Mouse (Mus musculus) embryo, embryonic 11.5 days (tissue): ENCODE measurements around the gene Rpl18a.

ENCODE experiments used
- DNase-seq: peaks from one replicate; pipeline ENCODE4 v3.0.0-alpha.2; 2012; ENCODE audit warnings: low read depth, low spot score

Rpl18a gene

DNA sequence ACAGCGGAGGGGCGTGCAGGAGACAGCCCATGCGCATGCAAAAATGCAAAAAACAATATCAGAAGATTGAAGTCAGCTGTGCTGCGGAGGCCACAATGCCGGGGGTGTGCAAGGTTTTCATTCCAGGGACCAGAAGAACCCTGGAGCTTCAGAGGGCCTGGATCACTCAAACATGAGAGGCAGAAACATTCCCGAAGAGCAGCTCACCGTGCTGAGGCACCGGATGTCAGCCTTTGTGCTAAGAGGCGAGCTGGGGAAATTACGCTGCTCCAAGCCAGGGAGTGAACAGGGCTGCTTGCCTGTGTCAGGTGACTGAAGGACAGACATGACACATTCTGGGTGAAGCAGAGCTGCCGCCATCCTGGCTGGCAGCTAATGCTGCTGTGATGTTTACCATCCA lies 16.7 kb downstream of the Rpl18a start:
- DNase-seq: no peak

DNA sequence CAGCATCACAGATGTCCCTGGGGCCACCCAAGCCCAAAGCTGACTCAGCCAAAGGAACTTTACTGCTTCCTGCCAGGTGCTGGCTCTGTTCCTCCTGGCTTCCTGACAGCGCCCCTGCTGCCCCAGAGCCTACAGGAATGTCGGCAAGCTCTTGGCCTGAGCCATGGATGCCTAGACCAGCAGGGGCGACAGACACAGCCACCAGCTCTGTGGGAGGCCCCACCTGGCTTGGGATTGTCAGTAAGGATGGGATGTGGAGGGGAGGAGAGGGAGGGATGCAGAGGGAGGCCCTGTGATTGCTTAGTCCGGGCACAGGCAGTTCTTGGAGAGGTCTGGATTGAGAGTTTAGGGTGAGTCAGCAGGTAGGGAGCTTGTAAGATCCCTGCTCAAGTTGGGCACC lies 17.1 kb downstream of the Rpl18a start:
- no peak for DNase-seq

DNA sequence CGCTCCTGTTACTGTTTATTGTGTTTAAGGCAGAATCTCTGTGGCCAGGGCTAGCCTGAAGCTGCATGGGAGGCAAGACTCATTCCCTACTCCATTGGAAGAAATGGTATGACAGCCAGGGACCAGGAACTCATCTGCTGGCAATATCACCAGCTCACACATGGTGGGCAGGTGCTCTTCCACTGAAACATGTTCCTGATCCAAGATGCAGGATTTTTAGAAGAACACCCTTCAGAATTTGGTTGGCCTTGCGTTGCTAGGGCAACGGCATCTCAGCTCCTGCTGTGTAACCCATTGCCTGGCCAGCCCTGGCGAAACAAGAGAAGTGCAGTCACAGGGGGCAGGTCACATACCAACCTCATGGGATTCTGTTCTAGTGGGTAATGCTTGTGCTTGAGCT lies 17.7 kb downstream of the Rpl18a start:
- no peak for DNase-seq

DNA sequence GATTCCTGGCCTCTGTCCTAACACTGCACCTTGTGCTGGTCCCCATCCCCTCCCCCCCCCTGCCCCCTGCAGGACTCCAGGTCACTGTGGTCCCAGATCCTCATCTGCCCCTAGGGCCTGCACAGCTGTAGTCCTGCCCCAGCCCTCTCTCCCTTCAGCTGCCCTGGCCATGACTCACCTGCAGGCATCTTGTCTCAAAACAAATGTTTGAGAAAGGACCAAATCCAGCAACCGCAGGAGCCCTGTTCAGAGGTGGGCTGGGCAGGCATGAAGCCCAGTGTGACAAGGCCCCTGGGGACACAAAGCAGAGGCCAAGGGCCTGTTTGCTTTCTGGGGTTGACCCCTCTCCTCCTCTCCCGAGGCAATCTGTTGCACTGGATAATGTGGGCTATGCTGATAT lies 19.0 kb downstream of the Rpl18a start:
- DNase-seq: no peak

DNA sequence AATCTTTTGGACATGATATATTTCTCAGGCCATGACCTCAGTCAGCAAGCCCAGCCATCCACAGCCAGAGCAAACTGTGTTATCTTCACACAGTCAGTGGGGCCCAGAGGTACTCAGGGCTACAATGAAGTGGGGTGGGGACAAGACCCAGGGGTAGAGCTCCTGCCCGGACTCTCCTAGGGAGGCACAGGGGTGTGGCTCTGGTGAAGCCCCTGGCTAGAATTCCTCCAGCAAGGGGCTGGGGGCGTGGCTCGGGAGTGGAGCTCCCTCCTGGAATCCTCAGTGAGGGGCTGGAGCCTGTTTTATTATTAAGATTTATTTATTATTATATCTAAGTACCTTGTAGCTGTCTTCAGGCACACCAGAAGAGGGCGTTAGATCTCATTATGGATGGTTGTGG lies 20.8 kb downstream of the Rpl18a start:
- no peak for DNase-seq

DNA sequence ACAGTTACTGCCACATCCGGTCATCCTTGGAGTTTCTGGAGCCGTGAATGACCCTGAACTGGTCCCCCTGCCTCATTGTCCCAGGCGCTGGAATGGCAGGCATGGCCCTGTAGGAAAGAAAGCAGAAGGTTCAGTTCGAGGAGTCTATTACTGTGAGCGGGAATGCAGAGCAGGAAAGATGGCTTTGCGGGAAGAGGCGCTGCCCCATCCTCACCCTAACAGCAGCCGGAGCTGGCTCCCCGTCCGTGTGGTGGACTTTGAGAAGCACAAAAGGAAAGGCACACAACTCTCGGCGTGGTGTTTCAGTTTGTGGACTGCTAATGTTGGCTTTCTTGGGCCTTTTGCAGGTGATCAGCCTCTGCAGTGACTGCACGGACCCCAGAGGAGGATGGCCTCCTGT lies 22.8 kb downstream of the Rpl18a start:
- no peak for DNase-seq

DNA sequence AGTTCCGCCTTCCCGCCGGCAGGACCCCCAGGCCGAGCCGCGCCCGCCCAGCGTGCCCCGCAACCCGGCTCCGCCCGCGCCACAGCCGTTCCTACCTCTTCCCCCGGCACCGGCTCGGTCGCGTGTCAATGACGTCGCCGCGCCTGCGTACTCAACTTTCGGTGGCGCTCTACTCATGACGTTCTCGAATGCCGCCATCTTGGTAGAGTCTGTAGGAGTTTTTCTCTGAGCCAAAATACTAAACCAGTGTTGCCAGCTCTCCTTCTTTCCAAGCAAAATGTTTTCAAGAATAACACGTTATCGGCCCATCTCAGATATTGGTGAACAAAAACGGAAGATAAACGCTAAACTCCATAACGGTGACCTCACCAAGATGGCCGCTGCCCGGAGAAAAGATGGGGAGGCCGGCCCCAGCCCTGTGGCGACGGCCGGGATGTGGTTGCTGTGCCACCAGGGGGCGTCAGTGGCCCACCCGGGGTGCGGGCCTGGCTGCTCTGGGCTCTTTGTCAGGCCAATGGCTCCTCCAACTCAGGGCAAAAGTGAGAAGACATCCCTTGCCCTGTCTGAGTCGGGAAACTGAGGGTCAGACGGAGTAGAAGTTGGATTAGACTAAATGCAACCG lies 23.7 kb downstream of the Rpl18a start, which contains the start of gene Ccdc124:
TSS of gene Ccdc124 (minus strand) at position 572 of the 622 bp plus-strand sequence.
- DNase-seq: peak; percentile 87

DNA sequence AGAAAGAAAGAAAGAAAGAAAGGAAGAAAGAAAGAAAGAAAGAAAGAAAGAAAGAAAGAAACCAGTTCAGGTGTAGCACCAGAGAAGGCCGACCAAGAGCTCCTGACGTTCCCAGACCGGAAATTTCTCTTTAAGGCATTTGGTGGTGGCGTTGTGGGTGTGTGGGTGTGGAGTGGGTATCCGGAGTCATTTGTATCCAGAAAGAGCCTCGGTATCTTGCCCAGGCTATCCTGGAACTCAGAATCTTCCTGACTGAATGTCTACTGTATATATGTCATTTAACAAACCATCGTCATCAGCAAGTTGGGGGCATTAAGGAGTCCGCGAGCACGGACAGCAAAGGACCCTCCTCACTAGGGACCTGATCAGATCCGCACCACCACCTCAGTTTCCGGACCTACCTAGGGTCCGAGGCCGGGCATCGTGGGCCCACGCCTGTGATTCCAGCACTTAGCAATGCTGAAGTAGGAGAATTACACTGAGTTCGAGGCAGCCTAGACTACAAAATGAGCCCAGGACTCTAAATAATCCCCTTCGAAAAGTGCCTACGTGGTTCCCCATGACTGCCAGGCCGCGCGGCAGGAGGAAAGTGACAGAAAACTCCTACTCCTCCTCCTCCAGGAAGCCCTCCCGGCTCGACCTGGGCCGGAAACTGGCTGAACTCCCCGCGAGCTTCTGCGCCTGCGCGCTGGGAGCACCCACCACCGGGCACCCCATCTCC lies 24.4 kb downstream of the Rpl18a start:
- DNase-seq: no peak

DNA sequence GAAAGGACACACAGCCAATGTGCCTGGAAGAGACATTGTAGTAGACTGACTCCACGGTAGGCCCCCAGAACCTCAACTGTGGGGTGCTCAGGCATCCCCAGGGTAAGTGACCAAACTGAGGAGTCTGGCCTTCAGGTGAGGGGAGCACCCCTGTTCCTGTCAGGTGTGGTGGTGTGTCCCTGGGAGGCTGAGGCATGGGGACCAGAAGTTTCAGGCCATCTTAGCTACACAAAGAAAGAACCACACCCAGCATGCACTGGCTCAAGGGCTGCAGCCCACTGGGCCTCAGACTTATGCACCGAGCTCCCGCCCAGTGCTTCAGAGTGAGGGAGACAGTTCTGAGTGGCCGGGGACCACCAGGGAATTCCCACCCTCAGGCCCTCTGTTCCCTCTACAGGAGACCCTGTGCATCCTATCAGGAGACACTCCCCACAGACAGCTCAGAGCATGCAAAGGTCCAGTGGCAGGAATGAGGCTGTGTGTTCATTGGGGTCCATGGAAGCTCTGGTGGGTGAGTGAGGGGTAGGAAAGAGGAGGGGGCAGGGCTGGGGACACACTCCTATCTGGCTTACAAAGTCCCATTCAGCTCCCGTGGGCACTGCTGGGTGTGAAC lies 25.9 kb downstream of the Rpl18a start:
- no peak for DNase-seq

DNA sequence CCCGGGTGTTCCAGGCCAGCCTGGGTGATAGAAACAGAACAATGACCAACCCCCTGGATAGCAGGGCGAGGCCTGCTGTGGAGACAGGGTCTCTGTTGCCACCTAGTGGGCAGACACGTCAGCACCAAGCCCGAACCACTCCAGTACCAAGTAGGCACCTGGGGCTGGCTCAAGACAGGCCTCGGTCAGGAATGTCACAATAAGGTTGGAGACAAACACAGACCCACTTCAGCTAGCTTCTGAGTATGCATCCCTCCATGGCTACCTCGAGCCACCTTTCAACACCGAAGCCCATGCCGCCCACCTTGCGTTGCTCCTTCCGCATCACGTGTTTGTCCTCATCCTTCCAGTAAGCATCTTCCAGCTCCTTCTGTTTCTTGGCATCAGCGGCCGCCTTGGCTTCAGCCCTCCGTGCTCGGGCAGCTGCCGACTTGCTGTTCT lies 27.6 kb downstream of the Rpl18a start:
- peak; percentile 62 for DNase-seq

DNA sequence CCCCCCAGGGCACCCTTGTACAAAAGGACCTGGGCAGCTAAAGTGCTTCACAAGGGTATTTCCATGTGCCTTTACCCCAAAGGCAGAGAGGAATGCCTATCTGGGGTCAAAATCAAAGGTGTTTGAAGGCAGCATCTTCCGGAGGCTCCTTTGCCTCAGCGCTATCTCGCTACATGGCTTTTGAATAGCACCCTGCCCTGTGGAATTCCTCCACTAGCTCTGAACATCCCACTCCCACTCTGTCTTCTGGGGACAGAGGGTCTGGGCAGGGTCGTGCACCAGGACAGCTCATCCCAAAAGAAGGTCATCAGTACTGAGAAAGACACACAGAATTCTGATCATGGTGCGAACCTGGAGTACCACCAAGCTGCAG lies 28.0 kb downstream of the Rpl18a start:
- no peak for DNase-seq

DNA sequence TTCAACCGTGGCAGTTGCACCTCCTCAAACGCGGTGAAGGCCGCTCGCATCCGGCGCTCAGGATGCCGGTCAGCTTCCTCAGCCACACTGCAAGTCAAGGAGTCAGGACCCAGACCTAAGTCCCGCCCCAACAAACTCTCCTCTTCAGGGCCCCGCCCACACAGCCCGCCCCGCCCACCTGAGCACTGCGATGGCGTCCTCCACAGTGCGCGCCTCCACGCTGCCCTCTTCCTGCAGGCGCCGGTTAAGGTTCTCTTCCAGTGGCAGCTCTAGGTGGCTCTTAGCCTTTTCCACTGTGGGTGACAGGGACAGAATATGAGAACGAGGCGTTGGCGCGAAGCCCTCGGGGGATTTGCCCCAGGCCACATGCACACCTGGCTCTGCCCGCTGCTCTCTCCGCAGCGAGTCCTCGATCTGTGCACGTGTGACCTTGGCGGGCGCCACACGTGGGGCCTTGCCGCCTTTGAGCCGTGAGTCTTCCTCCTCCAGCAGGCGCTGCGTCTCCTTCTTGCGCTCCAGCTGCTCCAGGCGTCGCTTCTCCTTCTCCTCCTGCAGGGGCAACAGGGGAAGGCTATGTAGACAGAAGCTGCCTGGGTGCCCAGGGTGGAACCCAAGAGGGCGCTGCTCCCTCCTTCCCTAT lies 28.5 kb downstream of the Rpl18a start:
- DNase-seq: peak; percentile 61

DNA sequence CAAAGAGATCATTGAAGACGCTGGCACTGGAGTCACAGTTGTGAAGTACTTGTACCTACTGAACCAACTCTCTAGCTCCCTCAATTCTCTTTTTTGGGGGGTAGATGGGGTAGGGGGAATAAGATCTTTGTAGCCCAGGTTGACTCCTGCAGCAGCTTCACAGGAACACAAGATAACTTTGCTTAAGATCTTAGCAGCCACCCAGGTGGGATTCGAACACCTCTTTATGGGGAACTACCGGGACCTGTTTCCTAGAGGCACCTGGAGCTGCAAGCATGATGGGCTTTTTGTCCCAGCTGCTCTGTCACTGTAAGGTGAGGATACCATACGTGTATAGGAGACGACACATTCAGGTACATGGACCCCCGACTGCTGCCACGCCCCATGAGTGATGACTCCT lies 30.6 kb downstream of the Rpl18a start:
- no peak for DNase-seq

DNA sequence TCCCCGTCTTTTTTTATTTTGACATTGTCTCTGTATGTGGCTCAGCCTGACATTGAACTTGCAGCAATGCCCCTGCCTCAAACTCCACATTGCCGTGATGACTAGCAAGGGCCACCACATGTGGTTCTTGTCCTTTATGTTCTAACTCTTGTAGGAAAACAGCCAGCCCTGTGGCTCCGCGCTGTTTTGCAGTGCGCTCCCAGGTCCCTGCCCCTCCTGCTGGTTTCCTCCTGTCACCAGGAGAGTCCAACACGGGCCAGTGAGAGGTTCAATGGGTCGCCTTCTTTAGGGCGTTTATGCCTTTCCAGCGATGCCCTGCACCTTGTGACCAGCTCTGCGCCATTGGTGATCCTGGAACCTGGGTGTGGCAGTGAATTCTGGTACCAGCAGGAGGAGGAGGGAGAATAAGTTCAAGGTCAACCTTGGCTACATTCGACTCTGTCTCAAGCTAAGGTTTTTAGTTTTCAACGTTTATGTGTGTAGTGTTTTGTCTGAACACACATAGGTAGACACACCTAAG lies 31.2 kb downstream of the Rpl18a start:
- DNase-seq: no peak

DNA sequence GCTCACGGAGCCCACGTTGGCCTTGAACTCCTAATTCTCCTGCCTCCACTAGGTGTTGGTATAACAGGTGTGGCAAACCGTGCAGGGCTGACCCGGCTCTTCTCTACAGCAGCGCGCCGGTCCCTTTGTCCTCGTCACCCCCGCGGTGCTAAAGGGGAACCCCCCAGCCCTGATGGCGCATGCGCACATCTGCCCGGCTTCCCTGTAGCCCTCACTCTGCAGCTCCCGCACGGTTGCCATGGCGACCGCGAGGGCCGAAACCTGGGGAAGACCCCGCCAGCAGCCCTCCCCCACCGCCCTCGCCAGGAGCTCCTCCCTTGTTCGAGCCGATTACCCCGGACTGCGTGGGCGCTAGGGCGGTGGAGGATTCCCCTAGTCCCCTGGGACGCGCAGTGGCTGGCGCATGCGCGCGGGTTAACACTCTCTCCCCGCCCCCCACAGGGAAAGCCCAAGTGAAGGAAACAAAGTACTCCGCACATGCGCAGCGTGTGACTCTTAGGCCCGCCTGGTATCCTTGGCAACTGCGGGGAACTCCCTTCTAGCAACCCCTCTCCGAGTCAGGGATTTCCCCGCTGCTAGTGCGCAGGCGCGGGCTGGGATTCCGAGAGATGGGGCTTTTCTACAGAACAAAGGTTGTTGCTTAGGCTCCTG lies 31.7 kb downstream of the Rpl18a start:
- DNase-seq: peak; percentile 100

DNA sequence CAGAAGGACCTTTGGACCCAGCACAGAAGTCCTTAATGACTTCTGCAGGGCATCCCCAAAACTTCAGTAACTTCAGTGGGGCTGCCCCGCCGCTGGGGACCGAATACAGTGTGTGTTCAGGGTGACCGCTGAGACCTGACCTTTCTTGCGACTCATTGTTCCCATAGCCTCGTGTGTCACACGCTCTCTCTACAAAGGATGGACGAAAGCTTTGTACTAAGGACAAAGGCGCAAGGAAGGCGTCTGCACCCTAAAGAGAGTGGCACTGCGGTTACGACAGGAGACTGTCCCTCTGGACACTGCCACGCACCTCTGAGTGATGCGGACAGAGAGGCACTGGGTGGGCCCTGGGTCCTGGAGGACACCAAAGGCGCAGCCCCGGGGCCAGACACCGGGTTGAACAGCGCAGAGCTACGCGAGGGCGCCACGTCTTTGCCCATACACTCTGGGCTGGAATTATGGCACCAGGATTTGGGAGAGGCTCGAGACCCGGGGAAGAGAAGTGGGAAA lies 32.4 kb downstream of the Rpl18a start:
- DNase-seq: no peak

DNA sequence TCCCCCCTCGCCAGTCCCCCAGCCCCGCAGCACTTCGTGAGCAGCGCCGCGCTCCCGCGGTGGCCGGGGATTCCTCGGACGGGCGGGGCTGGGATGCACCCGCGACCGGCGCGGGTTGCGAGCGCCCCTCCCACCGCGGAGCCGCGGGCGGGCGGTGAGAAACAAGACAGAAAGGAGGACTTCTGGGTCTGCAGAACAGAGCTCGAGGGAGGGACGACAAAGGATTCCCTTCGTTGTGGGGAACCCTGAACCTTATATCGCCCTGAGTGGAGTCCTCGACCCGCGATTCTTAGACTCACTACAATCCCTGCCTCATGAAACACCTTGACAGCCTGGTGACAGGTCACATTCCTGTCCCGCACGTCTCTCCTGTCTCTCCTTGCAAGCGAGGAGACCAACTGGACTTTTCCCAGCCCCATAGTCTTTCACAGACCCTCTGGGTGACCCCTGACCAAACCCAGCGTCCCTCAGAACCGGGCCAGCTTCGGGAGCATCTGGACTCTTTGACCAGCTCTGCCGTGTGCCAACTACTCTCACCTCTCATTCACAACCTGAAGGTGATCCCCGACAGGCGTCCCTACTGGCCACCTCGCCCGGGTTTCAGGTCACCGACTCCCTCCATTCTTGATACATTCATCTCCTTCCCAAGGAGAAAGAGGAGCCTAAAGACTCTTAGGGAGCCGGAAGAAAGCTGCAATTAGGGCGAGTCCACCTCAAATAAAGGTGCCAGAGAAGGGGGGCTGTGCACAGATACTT lies 33.1 kb downstream of the Rpl18a start:
- no peak for DNase-seq

DNA sequence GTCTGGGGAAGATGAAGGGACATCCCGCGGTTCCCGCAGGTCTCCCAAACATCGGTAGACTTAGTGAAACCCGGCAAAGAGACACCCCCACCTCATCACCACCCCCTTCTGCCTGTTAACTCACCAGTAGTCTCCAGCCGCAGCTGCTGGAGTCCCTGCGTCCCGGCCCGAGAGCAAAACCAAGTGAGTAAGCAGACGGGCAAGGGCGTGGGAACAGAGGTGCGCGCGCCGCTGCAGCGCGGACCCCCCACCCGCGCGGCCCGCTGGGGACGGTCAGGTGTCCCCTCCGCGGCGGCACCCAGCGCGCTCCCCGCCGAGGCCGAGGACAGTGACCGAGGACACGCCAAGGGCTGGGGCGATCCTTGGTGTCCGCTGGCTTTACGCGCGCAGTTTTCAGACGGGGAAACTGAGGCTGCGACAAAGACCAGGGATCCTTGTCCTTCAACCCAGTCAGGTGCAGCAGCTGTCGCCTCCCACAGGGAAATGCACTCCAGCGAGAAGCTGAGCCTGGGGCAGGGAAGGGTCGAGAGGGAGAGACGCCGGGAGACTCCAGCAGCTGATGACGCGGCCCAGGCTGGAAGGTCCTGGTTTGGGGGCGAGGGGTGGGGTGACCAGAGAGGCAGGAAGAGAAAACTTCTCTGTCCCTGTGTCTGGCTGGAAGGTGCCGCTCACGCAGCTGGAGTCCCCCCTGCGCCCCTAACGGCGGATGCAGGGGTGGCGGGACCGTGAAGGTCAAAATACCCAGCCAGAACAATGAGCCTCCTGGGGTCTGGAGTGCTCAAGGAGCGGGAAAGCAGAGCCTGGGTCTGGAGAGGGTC lies 34.2 kb downstream of the Rpl18a start, which contains the start of gene Kcnn1:
TSS of gene Kcnn1 (minus strand) at position 435 of the 818 bp plus-strand sequence.
- no peak for DNase-seq

DNA sequence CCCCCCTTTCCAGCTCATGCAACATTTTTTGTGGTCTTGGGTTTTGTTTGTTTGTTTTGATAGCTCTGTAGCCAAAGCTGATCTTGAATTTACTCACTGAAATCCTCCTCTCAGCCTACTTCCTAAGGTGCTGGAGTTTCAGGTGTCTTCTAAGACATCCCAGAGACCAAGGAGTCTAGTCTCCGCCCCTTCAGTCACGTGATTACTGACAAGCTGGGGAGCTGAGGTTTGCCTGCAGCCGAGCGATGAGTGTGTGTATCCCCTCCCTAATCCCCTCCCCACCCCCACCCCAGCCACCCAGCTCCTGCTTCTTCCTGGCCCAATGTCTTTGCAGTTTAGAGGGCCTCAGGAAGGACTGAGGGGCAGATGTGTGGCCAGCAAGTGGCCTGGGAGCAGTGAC lies 39.7 kb downstream of the Rpl18a start:
- DNase-seq: no peak
